Mouse (Mus musculus) layer of hippocampus, adult 9-11 months (tissue): ENCODE data around the gene Platr17.
A peak's percentile ranks its signal among the peaks of the same experiment; 100 is the strongest.

Experiments used
- DNase-seq: peaks from one replicate; pipeline ENCODE4 v3.0.0; 2022

Gene Platr17

DNA sequence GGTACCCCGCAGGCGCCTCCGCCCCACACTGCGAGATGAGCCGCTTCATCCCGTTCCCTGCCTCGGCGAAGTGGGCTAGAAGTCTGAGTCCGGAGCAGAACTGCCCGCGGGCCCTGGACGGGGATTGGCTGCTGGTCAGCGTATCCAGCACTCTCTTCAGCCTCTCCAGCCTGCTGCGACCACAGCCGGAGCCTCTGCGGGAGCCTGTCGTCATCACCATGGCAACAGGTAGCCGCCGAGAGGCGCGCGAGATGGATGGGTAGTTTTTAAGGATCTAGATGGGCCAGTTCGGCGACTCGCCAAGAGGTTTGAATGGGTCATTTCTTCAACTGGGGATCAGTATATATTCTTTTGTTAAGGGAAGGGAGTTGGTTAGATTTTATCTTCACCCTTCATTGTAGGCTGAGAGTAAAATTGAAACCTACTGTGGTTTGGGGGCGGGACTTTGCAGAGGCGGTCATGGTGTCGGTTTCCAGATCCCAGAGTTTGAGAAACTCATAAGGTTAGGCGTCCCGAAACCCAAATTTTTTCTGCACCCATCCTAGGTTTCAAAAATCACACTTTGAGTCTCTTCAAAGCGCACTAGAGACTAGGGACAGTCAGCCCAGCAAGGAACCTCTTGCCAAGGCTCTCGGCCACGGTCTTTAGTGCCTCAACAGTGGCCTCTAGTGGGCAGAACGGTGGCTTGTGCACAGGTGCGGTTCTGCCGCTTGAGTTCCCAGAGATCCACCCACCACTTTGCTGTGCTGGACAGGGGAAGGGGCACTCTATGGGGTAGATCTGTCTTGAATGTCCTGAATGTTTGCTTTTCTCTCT is 15.6 kb downstream of the Platr17 start:
- no peak for DNase-seq

DNA sequence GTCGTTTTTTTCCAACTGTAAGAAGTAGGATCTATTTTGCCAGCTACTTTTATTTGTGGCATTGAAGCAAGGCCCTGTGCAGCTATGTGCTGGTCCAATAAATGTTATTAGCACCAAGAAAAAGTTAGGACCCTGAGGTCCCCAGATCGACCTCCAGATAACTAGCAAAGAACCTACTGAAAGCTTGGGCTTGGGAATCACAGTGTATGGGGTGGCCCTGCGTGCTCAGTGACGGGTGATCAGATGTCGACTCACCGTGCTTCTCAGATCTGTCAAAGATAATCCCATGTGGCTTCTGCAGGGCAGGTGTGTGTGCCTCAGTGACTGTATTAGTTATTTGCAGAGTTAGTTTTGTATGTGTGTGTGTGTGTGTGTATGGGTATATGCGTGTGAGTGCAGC is 16.4 kb downstream of the Platr17 start:
- no peak for DNase-seq

DNA sequence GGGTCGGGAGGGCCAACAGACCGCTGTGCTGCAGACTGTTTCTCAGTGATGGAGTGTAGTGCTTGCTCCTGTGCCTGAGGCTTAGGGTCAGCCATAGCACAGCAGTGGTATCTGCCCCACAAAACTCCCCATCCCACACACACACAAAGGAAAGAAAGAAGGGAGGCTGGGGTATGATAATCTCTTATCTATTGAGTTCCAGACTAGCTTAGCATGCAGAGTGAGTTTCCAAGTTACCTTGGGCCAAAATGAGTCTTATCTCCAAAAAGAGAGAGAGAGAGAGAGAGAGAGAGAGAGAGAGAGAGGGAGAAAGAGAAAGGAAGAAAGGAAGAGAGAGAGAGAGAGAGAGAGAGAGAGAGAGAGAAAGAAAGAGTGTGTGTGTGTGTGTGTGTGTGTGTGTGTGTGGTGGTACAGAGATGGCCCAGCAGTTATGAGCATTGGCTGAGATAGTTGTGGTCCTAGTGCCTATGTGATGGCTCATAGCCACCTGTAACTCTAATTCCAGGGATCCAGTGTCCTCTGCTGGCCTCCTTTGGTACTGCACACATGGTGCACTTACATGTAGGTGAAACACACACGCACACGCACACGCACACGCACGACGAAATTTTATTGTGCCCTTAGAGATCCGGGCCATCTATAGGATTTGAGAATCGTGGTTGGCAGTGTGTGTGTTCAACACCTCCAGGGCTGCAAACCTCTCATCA is 19.8 kb downstream of the Platr17 start:
- no peak for DNase-seq

DNA sequence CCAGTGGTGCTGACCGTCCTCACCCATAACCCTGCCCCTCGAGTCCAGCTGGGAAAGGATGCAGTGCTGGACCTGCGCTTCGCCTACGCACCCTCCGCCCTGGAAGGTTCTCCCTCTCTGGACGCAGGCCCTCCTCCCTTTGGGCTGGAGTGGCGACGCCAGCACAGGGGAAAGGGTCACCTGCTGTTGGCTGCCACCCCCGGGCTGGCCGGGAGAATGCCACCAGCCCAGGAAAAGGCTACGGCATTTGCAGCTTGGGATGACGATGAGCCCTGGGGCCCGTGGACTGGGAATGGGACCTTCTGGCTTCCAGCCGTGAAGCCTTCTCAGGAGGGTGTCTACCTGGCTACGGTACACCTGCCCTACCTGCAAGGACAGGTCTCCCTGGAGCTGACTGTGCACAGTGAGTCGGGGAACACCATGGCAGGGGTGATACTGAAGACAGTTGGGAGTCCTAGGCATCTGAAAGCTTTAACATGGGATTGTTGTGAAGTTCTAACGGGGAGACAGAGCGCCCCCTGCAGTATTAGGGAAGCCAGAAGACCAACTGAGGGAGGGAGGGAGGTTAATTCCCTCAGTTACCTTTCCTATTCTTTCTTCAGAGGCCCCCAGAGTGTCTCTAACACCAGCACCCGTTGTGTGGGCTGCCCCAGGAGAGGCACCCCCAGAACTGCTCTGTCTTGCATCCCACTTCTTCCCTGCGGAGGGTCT is 20.6 kb downstream of the Platr17 start:
- DNase-seq = no peak

DNA sequence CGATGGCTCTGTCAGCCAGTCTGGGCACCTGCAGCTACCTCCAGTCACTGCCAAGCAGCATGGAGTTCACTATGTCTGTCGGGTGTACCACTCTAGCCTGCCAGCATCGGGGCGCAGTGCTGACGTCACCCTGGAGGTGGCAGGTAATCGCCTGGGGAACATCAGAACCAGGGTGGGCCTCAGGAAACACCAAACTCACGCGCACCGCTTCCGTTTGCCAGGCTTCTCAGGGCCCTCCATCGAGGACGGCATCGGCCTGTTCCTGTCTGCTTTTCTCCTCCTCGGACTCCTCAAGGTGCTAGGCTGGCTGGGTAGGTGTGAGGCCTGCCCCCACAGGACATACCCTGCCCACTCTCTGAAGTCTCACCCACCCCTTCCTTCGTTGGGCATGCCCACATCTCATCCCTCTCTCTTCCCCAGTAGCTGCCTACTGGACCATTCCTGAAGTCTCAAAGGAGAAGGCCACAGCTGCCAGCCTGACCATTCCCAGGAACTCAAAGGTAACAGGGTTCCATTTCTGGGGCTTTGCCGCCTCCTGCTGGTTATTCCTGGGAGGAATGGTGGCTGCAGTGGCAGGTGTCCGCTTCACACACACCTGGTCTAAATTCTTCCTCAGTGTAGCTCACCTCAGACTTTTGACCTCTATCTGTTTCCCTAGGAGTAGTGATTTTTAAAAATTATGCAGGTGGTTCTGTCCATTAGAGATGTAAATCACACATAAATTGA is 21.4 kb downstream of the Platr17 start:
- DNase-seq = no peak

DNA sequence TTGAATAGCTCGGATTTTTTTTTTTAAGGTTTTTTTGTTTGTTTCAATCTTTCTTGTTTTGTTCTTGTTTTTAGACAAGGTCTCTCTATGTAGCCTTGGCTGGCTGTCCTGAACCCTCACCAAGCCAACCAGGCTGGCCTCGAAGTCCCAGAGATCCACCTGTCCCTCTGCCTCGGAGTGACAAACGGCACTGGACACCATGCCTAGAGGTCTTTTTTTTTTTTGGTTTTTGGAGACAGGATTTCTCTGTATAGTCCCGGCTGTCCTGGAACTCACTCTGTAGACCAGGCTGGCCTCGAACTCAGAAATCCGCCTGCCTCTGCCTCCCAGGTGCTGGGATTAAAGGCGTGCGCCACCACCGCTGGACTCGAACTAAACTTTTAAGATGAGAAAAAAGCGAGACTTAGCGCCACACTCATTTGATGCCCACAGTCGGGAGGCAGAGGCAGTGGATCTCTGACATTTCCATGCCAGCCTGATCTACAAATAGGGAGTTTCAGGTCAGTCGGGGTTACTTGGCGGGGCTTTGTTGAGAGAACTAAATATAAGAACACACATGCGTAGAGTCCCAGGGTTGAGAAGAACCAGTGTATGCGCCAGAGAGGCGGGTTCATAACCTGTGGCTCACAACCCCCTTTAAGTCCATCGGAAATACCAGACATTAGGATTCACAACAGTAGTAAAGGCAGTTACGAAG is 23.5 kb downstream of the Platr17 start:
- DNase-seq = no peak

DNA sequence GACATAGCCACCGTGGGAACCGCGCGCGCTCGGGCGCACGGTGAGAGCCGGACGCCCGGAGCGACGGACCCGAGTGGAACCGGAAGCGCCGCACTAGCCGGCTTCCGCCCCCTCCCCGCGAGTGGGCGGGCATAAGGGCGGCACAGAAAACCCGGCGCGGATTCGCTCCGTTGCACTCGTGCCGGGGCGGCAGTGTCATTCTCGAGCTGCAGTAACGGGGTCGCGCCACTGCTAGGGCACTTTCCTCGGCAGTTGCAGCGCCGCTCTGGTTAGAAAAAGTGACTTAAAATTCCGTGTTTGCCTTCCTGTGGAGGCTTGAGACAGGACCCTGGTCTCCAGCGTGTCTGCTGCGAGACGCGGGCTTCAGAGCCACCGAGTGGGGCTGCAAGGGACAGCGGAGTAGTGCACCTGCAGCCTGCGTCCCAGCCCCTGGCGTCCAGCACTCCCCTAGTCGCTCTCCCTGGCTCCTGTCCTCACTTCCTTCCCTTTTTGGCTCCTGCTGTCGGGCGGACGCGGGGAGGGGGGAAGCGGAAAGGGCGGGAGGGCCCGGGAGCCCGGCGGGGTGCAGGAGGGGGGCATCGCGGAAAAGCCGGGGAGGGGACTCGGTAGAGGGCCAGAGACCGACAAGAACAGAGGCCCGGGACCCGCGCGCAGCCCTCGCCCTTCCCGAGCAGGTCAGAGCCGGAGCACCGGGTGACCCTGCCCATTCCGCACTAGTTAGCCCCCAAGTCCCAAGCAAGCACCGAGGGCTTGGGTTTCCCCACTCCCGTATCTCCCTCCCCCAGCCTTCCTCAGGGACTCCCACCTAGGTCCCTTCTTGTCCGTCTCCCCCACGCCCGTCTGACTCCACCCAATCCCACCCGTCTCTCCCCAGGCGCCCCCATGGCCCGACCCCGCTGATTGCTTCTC is 24.7 kb downstream of the Platr17 start, which contains the start of gene Rgl2:
Rgl2 (plus strand) TSS at position 173 of the 909 bp plus-strand sequence.
- peak; percentile 90 for DNase-seq

DNA sequence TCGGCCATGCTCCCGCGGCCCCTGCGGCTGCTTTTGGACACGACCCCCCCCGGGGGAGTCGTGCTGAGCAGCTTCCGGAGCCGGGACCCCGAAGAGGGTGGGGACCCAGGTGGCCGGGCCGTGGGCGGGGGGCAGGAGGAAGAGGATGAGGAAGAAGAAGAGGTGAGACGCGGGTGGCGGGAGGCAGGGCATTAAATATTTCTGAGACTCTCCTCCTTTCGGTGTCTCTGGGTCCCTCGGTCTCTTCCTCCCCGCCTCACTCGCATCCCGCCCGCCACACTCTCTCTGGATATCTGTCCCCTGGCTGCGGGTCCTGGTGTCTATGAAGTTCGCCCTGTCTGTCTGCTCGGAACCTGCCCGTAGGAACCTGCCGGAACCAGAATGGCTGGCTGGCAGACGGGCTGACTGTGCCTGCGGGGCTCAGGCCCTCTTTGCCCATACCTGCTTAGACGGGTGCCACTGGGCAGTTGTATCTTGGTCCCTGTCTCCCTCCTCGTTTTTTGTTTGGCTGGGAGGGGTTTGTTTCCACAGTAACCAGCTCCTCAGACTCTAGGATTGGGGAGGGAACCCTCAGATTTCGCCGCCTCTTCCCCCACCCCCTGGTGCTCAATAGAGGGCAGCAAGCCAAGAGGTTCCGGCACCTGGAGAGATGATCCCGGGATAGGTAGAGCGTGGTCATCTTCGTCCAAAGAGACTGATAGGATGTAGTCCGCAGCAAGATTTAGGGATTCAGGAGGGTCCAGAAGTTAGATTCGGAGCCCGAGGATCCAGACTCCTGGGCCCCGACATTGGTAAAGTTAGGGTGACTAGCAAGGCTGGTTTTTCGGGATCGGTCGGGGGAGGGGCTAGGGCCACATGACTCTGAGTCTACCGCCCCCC is 25.6 kb downstream of the Platr17 start:
- DNase-seq = peak; percentile 82

DNA sequence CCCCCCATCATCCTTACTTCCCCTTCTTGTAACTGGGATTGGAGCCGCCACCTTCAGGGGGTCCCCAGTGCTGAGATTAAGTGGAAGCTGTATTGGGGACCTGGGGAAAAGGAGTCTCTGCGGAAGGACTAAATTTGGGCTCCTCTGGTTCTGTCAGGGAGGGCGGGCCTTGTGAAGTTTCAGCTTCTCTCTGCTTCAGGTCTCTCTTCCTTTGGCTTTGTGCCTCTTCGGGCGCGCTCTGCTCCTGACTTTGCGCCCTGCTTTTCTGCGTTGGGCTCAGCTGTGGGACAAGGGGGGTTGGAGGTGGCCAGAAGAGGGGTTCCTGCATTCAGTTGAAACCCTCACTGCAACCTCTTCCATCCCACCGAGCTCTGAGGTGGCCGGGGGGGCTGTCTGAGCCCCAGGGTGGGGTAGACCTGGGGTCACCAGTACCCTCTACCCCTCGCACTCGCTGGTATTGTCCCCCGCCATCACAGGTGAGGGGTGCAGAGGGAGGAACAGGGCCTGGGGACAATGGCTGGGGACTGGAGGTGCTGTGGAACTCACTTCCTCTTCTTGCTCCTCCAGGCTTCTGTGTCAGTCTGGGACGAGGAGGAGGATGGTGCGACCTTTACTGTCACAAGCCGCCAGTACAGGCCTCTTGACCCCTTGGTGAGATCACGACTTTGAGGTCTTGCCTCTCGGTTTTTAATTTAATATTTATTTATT is 26.4 kb downstream of the Platr17 start:
- no peak for DNase-seq

DNA sequence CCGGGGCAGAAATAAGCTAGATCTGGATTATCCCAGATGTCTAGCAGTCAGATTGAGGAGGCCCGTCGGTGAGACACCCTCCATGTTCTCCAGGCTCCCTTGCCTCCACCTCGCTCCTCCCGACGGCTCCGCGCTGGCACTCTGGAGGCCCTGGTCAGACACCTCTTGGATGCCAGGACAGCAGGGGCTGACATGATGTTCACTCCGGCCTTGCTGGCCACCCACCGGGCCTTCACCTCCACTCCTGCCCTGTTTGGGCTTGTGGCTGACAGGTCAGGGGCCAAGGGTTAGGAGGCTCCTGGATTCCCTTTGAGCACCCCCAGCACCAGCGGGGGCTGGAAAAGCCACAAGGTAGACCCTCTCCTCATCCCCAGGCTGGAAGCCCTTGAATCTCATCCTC is 27.0 kb downstream of the Platr17 start:
- no peak for DNase-seq

DNA sequence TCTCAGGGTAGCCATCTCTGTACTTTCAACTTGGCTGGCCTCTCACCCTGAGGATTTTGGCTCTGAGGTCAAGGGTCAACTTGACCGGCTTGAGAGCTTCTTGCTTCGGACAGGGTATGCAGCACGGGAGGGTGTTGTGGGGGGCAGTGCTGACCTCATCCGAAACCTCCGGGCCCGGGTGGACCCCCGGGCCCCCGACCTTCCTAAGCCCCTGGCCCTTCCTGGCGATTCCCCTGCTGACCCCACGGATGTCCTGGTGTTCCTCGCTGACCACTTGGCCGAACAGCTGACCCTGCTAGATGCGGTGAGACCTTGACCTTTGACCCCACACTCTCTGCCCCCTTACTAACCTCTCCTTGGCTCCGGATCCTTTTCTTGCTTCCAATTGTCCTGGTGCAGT is 27.5 kb downstream of the Platr17 start:
- no peak for DNase-seq

DNA sequence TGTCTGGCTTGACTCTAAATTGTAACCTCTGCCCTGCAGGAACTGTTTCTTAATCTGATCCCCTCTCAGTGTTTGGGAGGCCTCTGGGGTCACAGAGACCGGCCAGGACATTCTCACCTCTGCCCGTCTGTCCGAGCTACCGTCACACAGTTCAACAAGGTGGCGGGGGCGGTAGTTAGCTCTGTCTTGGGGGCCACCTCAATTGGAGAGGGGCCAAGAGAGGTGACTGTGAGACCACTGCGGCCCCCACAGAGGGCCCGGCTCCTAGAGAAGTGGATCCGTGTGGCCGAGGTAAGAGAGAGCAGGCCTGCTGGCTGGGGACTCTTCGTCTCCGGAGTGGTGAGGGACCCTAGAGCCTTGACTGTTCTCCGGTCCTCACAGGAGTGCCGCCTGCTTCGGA is 28.0 kb downstream of the Platr17 start:
- no peak for DNase-seq

DNA sequence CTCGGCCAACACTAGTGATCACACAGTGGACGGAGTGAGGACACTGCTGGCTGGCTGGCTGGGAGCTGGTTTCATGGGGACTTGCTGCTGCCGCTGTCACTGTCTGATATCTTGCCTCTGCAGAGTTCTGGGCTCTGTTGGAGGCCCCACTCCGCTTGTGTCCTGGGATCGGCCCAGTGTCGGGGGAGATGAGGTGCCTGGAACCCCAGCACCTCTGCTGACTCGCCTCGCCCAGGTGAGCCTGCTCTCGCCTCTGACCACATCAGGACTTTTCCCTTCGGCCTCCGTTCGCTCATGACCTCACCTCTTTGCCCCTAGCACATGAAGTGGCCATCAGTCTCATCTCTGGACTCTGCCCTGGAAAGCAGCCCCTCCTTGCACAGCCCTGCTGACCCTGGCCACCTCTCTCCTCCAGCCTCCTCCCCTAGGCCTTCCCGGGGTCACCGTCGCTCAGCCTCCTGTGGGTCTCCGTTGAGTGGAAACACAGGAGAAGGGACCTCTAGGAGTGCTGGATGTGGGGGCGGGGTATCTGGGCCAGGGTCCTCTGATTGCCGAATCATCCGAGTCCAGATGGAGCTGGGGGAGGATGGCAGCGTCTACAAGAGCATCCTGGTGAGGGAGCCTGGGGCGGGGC is 30.6 kb downstream of the Platr17 start:
- no peak for DNase-seq

DNA sequence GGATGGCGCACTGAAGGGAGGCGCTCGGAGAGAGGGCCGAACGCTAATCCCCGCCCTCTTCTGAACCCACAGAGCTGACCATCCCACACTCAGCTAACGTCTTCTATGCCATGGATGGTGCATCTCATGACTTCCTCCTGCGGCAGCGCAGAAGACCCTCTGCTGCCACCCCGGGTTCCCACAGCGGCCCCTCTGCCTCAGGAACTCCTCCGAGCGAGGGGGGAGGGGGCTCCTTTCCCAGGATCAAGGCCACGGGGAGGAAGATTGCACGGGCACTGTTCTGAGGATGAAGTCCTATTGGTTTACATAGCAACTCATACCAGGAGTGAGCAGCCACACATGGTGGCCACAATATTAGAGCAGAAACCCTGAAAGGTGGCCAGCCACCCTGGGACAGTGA is 32.1 kb downstream of the Platr17 start:
- no peak for DNase-seq

DNA sequence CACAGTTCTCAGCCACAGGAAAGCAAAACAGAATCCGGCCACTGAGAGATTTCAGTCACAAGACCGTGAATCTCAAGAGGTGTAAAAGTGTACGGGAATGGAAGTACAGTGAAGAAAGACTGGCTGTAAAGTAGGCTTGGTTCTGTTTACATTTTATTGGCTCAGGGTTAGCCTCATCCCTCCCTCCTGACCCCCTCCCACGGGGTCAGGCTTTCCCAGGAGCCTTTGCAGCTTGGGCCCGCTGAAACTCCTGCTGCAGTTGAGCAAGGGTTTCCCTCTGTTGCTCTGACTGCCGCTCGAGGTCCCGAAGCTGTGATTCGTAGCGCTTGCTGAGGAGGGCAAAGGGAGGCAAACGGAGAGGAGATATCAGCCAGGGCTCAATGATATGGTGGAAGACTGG is 33.8 kb downstream of the Platr17 start:
- no peak for DNase-seq

DNA sequence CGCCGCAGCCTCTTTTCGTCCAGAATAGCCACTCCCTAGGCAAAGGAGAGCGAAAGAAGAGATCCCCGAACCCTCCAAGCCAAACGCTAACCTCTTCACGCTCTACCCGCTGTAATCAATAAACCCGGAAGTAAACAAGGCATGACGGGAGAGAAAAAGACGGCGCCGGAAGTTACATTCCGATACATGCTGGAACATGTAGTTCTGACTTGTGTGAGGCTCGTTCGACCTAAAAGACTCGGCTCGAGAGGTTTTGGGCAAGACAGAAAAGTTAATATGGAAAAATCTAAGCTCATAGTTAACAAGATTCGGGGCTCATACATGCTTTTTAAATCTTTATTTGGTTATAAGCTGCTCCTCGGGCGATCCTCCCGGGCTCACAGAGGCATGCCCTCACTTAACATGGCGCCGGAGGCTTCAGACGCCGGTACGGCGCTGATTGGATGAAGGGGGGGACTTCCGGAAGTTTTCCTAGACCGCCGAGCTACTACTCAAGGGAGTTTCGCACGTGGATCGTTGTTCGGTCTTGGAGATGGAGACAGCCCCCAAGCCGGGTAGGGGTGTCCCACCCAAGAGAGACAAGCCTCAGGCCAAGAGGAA is 35.4 kb downstream of the Platr17 start, which contains the start of the genes Pfdn6 and Wdr46:
Pfdn6 (minus strand) TSS at position 138 of the 600 bp plus-strand sequence.
Wdr46 (plus strand) TSS at position 455 of the 600 bp plus-strand sequence.
- peak; percentile 89 for DNase-seq

DNA sequence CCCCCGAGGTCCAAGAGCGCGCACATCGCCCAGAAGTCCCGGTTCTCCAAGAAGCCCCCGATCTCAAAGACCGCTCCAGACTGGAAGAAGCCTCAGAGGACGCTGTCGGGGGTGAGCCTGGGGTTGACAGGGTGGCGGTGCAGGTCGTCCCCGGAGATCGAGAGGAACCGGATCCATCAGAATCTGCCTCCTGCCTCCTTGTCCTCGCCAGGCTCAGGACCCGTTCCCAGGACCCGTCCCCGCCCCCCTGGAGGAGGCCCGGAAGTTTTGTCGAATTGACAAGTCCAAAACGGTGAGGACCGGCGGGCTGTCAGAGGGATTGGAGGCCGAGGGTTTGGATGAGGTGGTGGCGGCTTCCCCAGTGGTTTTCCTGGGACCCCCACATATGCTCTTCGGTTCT is 36.0 kb downstream of the Platr17 start:
- DNase-seq = no peak

DNA sequence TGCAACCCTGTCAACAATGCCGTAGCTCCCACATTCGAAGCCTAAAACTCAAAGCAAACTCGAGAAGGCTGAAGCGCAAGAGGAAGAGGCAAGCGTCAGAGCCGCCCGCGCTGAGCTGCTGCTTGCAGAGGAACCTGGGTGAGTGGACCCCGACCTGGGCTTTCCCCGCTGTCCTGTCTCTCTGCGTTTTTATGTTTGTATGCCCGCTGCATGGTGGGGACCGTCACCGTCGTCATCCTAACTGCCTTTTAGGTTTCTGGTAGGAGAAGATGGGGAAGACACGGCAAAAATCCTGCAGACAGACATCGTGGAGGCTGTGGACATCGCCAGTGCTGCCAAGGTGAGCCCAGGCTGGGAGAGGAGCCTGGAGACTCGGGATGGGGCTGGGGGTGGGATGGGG is 36.4 kb downstream of the Platr17 start:
- DNase-seq = no peak
